Mouse (Mus musculus): Measurements from ENCODE around the gene Kif1b.

GRCm38 (mm10) chr4:149188563-149188962 is 118.9 kb downstream of the Kif1b start:
- no peak for TF ChIP-seq CTCF (IDR thresholded peaks at IDR 0.05; ENCODE audit: insufficient read depth, low read length)
- TF ChIP-seq POLR2A (IDR thresholded peaks at IDR 0.05; ENCODE audit: borderline replicate concordance, extremely low read depth, low read depth, low read length), result no peak

Measured in lung, adult 2 months (tissue).